Mouse (Mus musculus): ENCODE results near the gene Cfb.
"Not testable (repeated sequence)": the region's sequence is repeated elsewhere in the genome, so short reads cannot be mapped to it uniquely, and the experiment has no call there.

The Cfb gene

GRCm38 (mm10) chr17:34837464-34838324 is 24.6 kb downstream of the Cfb start:
- no peak for DNase-seq (ENCODE audit: low spot score)

DNA sequence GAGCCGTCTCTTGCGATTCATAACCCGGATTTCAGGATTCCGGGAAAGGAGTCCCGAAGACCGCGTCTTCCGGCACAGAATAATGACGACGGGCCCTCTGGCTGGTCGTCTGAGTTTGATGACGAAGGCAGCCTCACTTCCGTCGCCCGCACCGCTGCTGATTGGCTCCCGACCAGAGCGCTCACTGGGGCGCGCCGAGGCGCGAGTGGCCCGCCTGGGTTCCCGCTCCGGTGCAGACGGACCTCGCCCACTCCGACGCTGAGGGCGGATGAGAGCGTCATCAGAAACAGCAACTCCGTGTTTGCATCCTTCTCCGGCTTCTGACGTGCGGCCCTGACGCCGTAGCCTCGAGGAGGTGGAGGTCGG is 25.5 kb downstream of the Cfb start, which contains the start of the genes Stk19 and Dxo:
Stk19 (minus strand) TSS at position 90 of the 366 bp plus-strand sequence.
Dxo (plus strand) TSS at position 164 of the 366 bp plus-strand sequence.
- peak; percentile 96 for DNase-seq (ENCODE audit: low spot score)

DNA sequence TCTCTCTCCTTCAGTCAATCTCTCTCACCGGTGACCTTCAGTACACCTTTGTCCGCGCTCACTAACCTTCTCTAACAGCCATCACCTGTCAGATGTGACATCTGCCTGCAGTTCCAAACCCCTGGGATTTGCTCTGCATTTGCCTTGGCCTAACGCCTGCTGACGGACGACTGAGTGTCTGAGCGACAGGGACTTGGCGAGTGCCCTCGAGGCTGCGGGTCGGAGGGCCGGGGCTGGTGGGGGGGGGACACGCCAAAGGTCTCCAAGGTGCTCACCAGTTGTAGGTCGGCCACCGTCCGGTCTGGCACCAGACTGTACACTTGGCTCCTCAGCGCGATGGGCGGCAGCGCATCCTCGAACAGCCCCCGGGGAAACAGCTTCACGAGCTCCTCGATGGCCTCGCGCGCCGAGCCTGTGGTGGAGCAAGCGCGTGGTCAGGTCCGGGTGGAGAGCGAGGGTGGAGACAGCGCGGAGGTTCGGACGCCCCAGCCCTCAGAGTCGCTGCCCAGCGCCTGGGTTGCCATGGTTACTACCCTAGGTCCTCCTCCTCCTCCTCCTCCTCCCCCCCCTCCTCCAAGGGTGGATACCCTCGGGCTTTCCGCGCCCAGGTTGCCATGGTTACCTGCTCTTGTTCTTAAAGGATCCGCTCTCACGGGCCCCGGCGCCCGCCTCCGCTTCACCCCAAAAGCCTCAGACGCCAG is 26.0 kb downstream of the Cfb start:
- no peak for DNase-seq (ENCODE audit: low spot score)

GRCm38 (mm10) chr17:34830776-34831175 is 31.5 kb downstream of the Cfb start:
- not testable (repeated sequence) for DNase-seq (ENCODE audit: low spot score)

GRCm38 (mm10) chr17:34814818-34815370 is 47.4 kb downstream of the Cfb start:
- no peak for DNase-seq (ENCODE audit: low spot score)

- DNase-seq (ENCODE audit: low spot score), result peak; percentile 35
These were observed 48.6 kb downstream of the Cfb start for GRCm38 (mm10) chr17:34813747-34814146.

GRCm38 (mm10) chr17:34811275-34811674 is 51.0 kb downstream of the Cfb start:
- DNase-seq (ENCODE audit: low spot score), result no peak

DNA sequence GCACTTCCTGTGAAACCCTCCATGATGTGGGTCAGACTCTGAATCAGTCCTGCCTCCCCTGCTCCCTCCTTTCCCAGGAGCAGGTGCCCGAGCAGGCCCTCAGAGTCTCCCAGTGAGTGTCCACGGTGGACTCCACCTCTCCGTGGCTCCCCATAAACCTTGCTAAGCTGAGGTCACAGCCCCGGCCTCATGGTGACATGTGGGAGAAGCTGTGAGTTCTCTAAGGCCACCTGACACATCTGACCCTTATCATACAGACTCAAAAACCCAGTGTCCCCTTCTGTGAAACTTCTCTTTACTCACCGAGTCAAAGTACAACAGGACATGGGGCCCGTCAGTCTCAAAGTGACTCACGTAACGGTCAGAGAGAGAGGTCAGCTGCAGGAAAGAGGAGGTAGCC is 51.5 kb downstream of the Cfb start:
- DNase-seq (ENCODE audit: low spot score), result not testable (repeated sequence)

DNA sequence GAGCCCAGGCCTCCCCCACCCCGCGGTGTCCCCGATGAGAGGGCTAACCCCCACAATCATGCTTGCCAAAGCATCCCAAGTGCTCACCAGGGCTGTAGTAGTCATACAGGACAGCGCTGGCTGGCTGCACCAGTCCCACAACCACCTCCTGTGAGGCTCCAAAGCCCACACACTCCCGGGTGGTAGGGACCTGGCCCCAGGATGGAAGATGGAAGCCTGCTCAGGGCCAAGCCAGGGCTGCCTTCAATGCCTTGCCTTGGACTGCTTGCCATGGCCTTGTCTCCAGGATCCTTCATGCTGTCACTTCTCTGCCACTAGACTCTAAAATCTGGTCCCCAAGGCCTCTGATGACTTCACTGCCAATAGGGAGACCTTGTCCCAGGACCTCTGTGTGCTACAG is 51.9 kb downstream of the Cfb start:
- DNase-seq (ENCODE audit: low spot score), result not testable (repeated sequence)

DNA sequence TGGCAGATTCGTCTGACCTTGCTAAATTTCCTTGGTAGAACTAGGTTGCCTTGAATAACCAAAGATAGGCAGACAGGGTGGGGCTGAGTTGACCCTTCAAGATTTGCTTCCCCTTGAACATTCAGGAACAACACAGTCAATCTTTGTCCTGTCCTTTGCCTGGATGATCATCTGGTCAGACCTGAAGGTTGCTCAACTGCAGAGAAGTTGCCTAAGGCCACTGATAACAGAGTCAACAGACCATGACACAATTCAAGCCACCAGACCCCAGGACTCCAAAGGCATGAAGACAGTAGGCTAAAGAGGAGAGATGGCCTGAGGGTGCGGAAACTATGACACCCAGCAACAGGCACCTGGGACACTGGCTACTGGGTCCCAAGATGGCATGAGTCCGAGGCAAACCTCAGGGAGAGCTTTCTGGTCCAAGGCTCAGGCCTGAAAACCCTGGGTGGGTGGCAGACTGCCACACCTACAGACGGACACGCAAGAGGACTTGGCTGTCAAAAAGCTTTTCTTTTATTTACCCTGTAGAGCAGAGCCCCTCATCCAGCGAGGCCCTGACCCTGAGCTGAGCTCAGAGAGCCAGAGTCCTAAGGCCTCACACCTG is 53.6 kb downstream of the Cfb start:
- DNase-seq (ENCODE audit: low spot score), result no peak

DNA sequence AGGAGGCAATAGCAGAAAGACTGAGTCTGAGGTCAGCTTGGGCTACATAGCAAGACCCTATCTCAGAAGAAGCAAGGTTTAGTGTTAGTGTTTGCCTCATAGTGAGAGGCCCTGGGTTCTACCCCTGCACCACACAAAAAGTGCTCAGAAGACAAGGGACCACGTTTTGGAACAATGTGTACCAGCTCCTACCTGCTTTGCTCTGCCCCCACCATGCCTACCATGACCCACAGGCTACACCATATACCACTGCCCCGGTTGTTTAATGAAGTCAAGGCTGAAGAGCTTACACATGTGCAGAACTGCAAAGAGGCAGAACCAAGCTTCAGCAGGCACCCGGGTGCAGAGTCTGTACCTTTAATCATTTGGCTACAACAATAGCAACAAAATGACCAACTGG is 55.1 kb downstream of the Cfb start:
- DNase-seq (ENCODE audit: low spot score), result no peak

Measured in urinary bladder, postnatal 14 days (tissue).